Mouse (Mus musculus): ENCODE data around the gene Neurod6.

- TF ChIP-seq POLR2A (IDR thresholded peaks at IDR 0.05; ENCODE audit: extremely low read depth, insufficient read depth, low read length) = no peak
- no peak for TF ChIP-seq CTCF (IDR thresholded peaks at IDR 0.05; ENCODE audit: low read depth, low read length)
These were observed 46.4 kb downstream of the Neurod6 start for GRCm38 (mm10) chr6:55634662-55635061.
